Mouse (Mus musculus): Measurements from ENCODE around the gene Syce1l.

The Syce1l gene

DNA sequence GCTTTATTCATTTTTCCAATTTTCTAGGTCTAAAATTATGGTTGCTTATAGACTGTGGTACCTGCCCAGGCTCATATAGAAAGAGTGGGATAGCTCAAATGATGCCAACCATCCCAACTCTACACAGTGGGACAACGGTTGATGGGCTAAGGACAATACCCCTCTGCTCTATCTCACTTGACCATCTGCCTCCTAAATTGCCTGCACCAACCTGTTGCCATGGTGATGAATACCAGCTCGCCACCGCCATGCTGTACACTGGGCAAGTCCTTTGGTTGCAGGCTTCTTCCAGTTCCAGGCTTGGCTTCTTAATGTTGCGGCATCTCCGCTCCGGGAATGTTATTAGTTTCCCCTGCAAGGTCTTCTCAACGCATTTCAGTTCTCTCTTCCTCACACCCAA is 62.0 kb downstream of the Syce1l start:
- H3K36me3 ChIP-seq (ENCODE audit: control insufficient read depth, insufficient read depth, low read length, poor library complexity, severe bottlenecking), result no peaks in the 10 kb centered on the region

More for the DNA sequence above, 62.0 kb downstream of the Syce1l start:
- no peak for DNase-seq (ENCODE audit: low read depth, low spot score)
- no peaks in the 10 kb centered on the region for H3K27me3 ChIP-seq (ENCODE audit: control insufficient read depth, insufficient read depth, low read length, poor library complexity, severe bottlenecking)

All from splenic B cell, adult 2 months (primary cell).